Mouse (Mus musculus) neural tube, embryonic 15.5 days (tissue): ENCODE results near the gene Usp15. TPM values are rescaled to one million over a fixed set of nuclear protein-coding genes. Genes with fewer than 3 reads are reported as not detected.

Source experiments
- ATAC-seq: fragments of 200-750 bp; cut with Nextera tagmentation; 2 replicates; pipeline ENCODE4 v1.8.0; 2017; ENCODE audit warnings: mild to moderate bottlenecking, moderate TSS enrichment, moderate library complexity; ENCODE audit not compliant: low FRiP score
- H3K27ac ChIP-seq: fragments of 300-500 bp; sonication (generic); replicated peaks from 2 replicates; pipeline ENCODE4 v1.5.1; 2015; ENCODE audit warnings: mild to moderate bottlenecking, inconsistent platforms
- H3K27me3 ChIP-seq: fragments of 300-500 bp; sonication (generic); replicated peaks from 2 replicates; pipeline ENCODE4 v1.6.1; 2015; ENCODE audit warnings: inconsistent platforms
- H3K36me3 ChIP-seq: fragments of 300-500 bp; sonication (generic); 2 replicates; pipeline ENCODE4 v1.6.1; 2015; ENCODE audit warnings: inconsistent platforms
- H3K4me1 ChIP-seq: fragments of 300-500 bp; sonication (generic); 2 replicates; pipeline ENCODE4 v1.6.1; 2015; ENCODE audit warnings: inconsistent platforms
- H3K4me2 ChIP-seq: fragments of 300-500 bp; sonication (generic); 2 replicates; pipeline ENCODE4 v1.6.1; 2015; ENCODE audit warnings: inconsistent platforms, mild to moderate bottlenecking, moderate library complexity
- H3K4me3 ChIP-seq: fragments of 300-500 bp; sonication (generic); replicated peaks from 2 replicates; pipeline ENCODE4 v1.5.1; 2015; ENCODE audit warnings: mild to moderate bottlenecking, inconsistent platforms
- H3K9ac ChIP-seq: fragments of 300-500 bp; sonication (generic); replicated peaks from 2 replicates; pipeline ENCODE4 v1.6.1; 2015; ENCODE audit warnings: mild to moderate bottlenecking, inconsistent platforms
- H3K9me3 ChIP-seq: fragments of 300-500 bp; sonication (generic); replicated peaks from 2 replicates; pipeline ENCODE4 v1.6.1; 2016; ENCODE audit warnings: inconsistent platforms
- WGBS: fragments of 180-500 bp; shearing (Covaris S2); methylation state at CpG from one replicate; pipeline ENCODE4 v1.1.7; 2015; ENCODE audit warnings: mixed read lengths; 5-methylcytosine and 5-hydroxymethylcytosine counted together
- polyA plus RNA-seq: library from polyadenylated mRNA; unstranded; fragments of >200 nt; fragmentation: Nextera tagmentation; extraction: Ambion mirVana; gene quantifications from 2 replicates; pipeline ENCODE4 v1.2.1, GENCODE M21; 2015

Usp15 gene
- polyA plus RNA-seq, 1 experiment from 2014 or later = 68.7 TPM

- ATAC-seq = no peak
- Histone ChIP-seq H3K27me3 (no peaks in the 10 kb centered on the region), H3K4me3 (no peak overlapping the region), H3K4me2 (no peak overlapping the region), H3K4me1 (no peaks in the 10 kb centered on the region), H3K36me3 (no peaks in the 10 kb centered on the region), H3K9me3 (no peaks in the 10 kb centered on the region), H3K27ac (no peak overlapping the region), H3K9ac (no peak overlapping the region)
- WGBS = 83% methylated on average over 2 of the region's 2 CpGs
Observed at GRCm38 (mm10) chr10:123100584-123100983, 96.2 kb downstream of the Usp15 start.

GRCm38 (mm10) chr10:123094504-123094903, 102.3 kb downstream of the Usp15 start:
- Histone ChIP-seq H3K9ac (no peak overlapping the region), H3K4me1 (no peaks in the 10 kb centered on the region), H3K9me3 (no peaks in the 10 kb centered on the region), H3K27ac (no peak overlapping the region), H3K4me3 (no peak overlapping the region), H3K4me2 (no peak overlapping the region), H3K27me3 (no peaks in the 10 kb centered on the region; the same call in 1 of the 2 replicates), H3K36me3 (no peaks in the 10 kb centered on the region)
- no peak for ATAC-seq
- WGBS = 80% methylated on average over 7 of the region's 7 CpGs

- Histone ChIP-seq H3K9me3 (no peaks in the 10 kb centered on the region), H3K4me2 (no peak overlapping the region), H3K9ac (no peak overlapping the region), H3K36me3 (no peaks in the 10 kb centered on the region), H3K4me1 (no peaks in the 10 kb centered on the region), H3K27ac (no peak overlapping the region), H3K27me3 (no peaks in the 10 kb centered on the region; the same call in 1 of the 2 replicates), H3K4me3 (no peak overlapping the region)
- ATAC-seq = no peak
- 74% methylated on average over 3 of the region's 3 CpGs for WGBS
Observed at GRCm38 (mm10) chr10:123092577-123092976, 104.2 kb downstream of the Usp15 start.

GRCm38 (mm10) chr10:123091737-123092136, 105.1 kb downstream of the Usp15 start:
- no peak; the same call in 1 of the 2 replicates for ATAC-seq
- Histone ChIP-seq H3K9ac (no peak overlapping the region), H3K27ac (no peak overlapping the region), H3K4me2 (no peak overlapping the region), H3K4me3 (no peak overlapping the region), H3K9me3 (no peaks in the 10 kb centered on the region), H3K36me3 (no peaks in the 10 kb centered on the region), H3K27me3 (no peaks in the 10 kb centered on the region; the same call in 1 of the 2 replicates), H3K4me1 (no peaks in the 10 kb centered on the region)
- WGBS = 33% methylated on average over 5 of the region's 5 CpGs

GRCm38 (mm10) chr10:123089425-123089930, 107.3 kb downstream of the Usp15 start:
- Histone ChIP-seq H3K27me3 (no peaks in the 10 kb centered on the region; the same call in 1 of the 2 replicates), H3K9ac (no peak overlapping the region), H3K4me3 (no peak overlapping the region), H3K27ac (no peak overlapping the region), H3K9me3 (no peaks in the 10 kb centered on the region), H3K36me3 (no peaks in the 10 kb centered on the region), H3K4me1 (0 out of 2 replicates have a peak, but pooled peaks cover 5% of the 10 kb centered on the region), H3K4me2 (no peak overlapping the region)
- no peak for ATAC-seq
- WGBS = 71% methylated on average over 12 of the region's 12 CpGs

GRCm38 (mm10) chr10:123086847-123087246, 109.9 kb downstream of the Usp15 start:
- Histone ChIP-seq H3K9me3 (no peaks in the 10 kb centered on the region), H3K9ac (no peak overlapping the region), H3K4me3 (no peak overlapping the region), H3K27ac (no peak overlapping the region), H3K36me3 (no peaks in the 10 kb centered on the region), H3K4me2 (no peak overlapping the region), H3K4me1 (0 out of 2 replicates have a peak, but pooled peaks cover 5% of the 10 kb centered on the region), H3K27me3 (no peaks in the 10 kb centered on the region)
- ATAC-seq = no peak
- 76% methylated on average over 2 of the region's 2 CpGs for WGBS

- 14% methylated on average over 10 of the region's 10 CpGs for WGBS
- H3K36me3 ChIP-seq = no peaks in the 10 kb centered on the region
- ATAC-seq = no peak; the same call in 1 of the 2 replicates
- H3K4me1 ChIP-seq = 0 out of 2 replicates have a peak, but pooled peaks cover 5% of the 10 kb centered on the region
- H3K9ac ChIP-seq = no peak overlapping the region; the same call in 1 of the 2 replicates
- no peak overlapping the region for H3K4me3 ChIP-seq
- H3K27me3 ChIP-seq = no peaks in the 10 kb centered on the region
- H3K9me3 ChIP-seq = no peaks in the 10 kb centered on the region
- H3K4me2 ChIP-seq = no peak overlapping the region
- peak overlapping the region; percentile 60 for H3K27ac ChIP-seq
Observed at GRCm38 (mm10) chr10:123084900-123085641, 111.7 kb downstream of the Usp15 start.

- H3K4me1 ChIP-seq = 0 out of 2 replicates have a peak, but pooled peaks cover 5% of the 10 kb centered on the region
- no peaks in the 10 kb centered on the region for H3K9me3 ChIP-seq
- H3K36me3 ChIP-seq = no peaks in the 10 kb centered on the region
- H3K4me2 ChIP-seq = no peak overlapping the region
- WGBS = 54% methylated on average over 9 of the region's 9 CpGs
- peak overlapping the region; percentile 33; the same call in 1 of the 2 replicates for H3K27ac ChIP-seq
- H3K27me3 ChIP-seq = no peaks in the 10 kb centered on the region
- no peak overlapping the region for H3K4me3 ChIP-seq
- no peak overlapping the region for H3K9ac ChIP-seq
- no peak for ATAC-seq
Observed at GRCm38 (mm10) chr10:123084307-123084706, 112.5 kb downstream of the Usp15 start.

- peaks cover 13% of the 10 kb centered on the region for H3K36me3 ChIP-seq
- H3K27ac ChIP-seq = peak within 1 kb of the TSS; percentile 87
- H3K27me3 ChIP-seq = no peaks in the 10 kb centered on the region
- H3K4me3 ChIP-seq = peak within 1 kb of the TSS; percentile 94
- under 1% methylated on average over 58 of the region's 58 CpGs for WGBS
- H3K9ac ChIP-seq = peak within 1 kb of the TSS; percentile 85
- H3K4me2 ChIP-seq = peak within 1 kb of the TSS; percentile 74
- no peaks in the 10 kb centered on the region for H3K9me3 ChIP-seq
- H3K4me1 ChIP-seq = peaks cover 23% of the 10 kb centered on the region
- ATAC-seq = peak; percentile 100
Observed at GRCm38 (mm10) chr10:123076245-123077023, 120.4 kb downstream of the Usp15 start, which contains the start of gene Mon2. Gene Mon2 (minus strand): TSS chr10:123076505.

- peak; percentile 71 for ATAC-seq
- Histone ChIP-seq H3K4me2 (peak overlapping the region; percentile 74), H3K9ac (peak overlapping the region; percentile 85), H3K27ac (peak overlapping the region; percentile 85), H3K9me3 (no peaks in the 10 kb centered on the region), H3K4me3 (peak overlapping the region; percentile 94), H3K36me3 (peaks cover 13% of the 10 kb centered on the region), H3K27me3 (no peaks in the 10 kb centered on the region), H3K4me1 (peaks cover 23% of the 10 kb centered on the region)
- WGBS = under 1% methylated on average over 39 of the region's 48 CpGs
Observed at GRCm38 (mm10) chr10:123075751-123076242, 121.0 kb downstream of the Usp15 start.

GRCm38 (mm10) chr10:123071997-123072396, 124.8 kb downstream of the Usp15 start:
- Histone ChIP-seq H3K27me3 (no peaks in the 10 kb centered on the region), H3K4me2 (no peak overlapping the region), H3K27ac (no peak overlapping the region), H3K36me3 (peaks cover 25% of the 10 kb centered on the region), H3K9me3 (no peaks in the 10 kb centered on the region), H3K4me3 (no peak overlapping the region), H3K4me1 (peaks cover 21% of the 10 kb centered on the region), H3K9ac (no peak overlapping the region)
- no peak for ATAC-seq
- 91% methylated on average over 2 of the region's 2 CpGs for WGBS
